Comparison of ENCODE assay signal across 9 mouse cellular contexts in genomic region chr17:31034165-31034564, GRCm38 (mm10). TPM values are rescaled to one million over a fixed set of nuclear protein-coding genes. Genes with fewer than 3 reads are reported as not detected.
DNase-seq lines count a peak whose midpoint lies in the region; ATAC-seq and TF ChIP-seq lines count a peak whose summit lies in the region.
"Had no signal": no experiment of that assay in that cellular context is flagged by ENCODE, and none has a peak within 500 bp of the region (broad histone marks: within the 10 kb centered on the region; RNA-seq: fewer than 3 reads in every experiment).

No protein-coding gene starts in this region.

- intact Hi-C loops in heart, adult 2 months (cut with DNase I): no loop called here

- H3K27me3 ChIP-seq in heart, embryonic 10.5 days (ENCODE audit: insufficient read depth, poor library complexity, severe bottlenecking): peaks cover 3% of the 10 kb centered on the region; the same call in 1 of the 2 replicates
- no peaks in the 10 kb centered on the region for H3K27me3 ChIP-seq in heart, adult 2 months (ENCODE audit: control insufficient read depth, insufficient read depth, low read length)
- H3K27me3 ChIP-seq in hindbrain, embryonic 10.5 days (ENCODE audit: insufficient read depth, poor library complexity, severe bottlenecking): no peaks in the 10 kb centered on the region
- no peaks in the 10 kb centered on the region for H3K27me3 ChIP-seq in midbrain, postnatal 0 days (ENCODE audit: insufficient read depth, low read length)
- H3K27me3 ChIP-seq: CH12.LX had no signal

- no peak for TF ChIP-seq POLR2A in heart, adult 2 months (IDR thresholded peaks at IDR 0.05; ENCODE audit: insufficient read depth, low read depth, low read length)

- TF ChIP-seq EP300 in heart, adult 2 months (IDR thresholded peaks at IDR 0.05; ENCODE audit: insufficient read depth, low read depth, low read length): no peak

- no peak for ATAC-seq in midbrain, postnatal 0 days (ENCODE audit: low FRiP score)

- TF ChIP-seq CTCF in heart, adult 2 months (IDR thresholded peaks at IDR 0.05): no peak
- TF ChIP-seq CTCF in midbrain, postnatal 0 days (IDR thresholded peaks at IDR 0.05): no peak

- DNase-seq in heart, embryonic 10.5 days (ENCODE audit: low spot score): peak; percentile 82
- no peak for DNase-seq in heart, adult 2 months
- DNase-seq in c-Kit-positive CD71-positive TER-119-negative erythroid progenitor cells, embryonic 14.5 days (ENCODE audit: low read depth): peak; percentile 84
- DNase-seq in hindbrain, embryonic 10.5 days (ENCODE audit: low spot score): no peak
- DNase-seq in midbrain, postnatal 0 days (ENCODE audit: low spot score): peak; percentile 68
- no peak for DNase-seq in gastrocnemius, adult 8-10 months (ENCODE audit: low spot score in 2 of 2)
- DNase-seq in layer of hippocampus, adult 9-10 months (ENCODE audit: low spot score): no peak
- DNase-seq in kidney, postnatal 14 days: no peak

- peaks cover 16% of the 10 kb centered on the region for H3K4me1 ChIP-seq in heart, embryonic 10.5 days
- H3K4me1 ChIP-seq in heart, adult 2 months (ENCODE audit: control insufficient read depth, insufficient read depth, low read length): peaks cover 2% of the 10 kb centered on the region; the same call in 1 of the 2 replicates
- peaks cover 31% of the 10 kb centered on the region for H3K4me1 ChIP-seq in hindbrain, embryonic 10.5 days (replicated peaks)
- H3K4me1 ChIP-seq in midbrain, postnatal 0 days (ENCODE audit: insufficient read depth, low read length): no peaks in the 10 kb centered on the region

- no peak overlapping the region for H3K4me3 ChIP-seq in heart, embryonic 10.5 days
- no peak overlapping the region for H3K4me3 ChIP-seq in heart, adult 2 months
- no peak overlapping the region for H3K4me3 ChIP-seq in hindbrain, embryonic 10.5 days
- H3K4me3 ChIP-seq in midbrain, postnatal 0 days (ENCODE audit: low read depth, low read length): no peak overlapping the region

- H3K79me2 ChIP-seq in heart, adult 2 months (replicated peaks; ENCODE audit: control insufficient read depth, insufficient read depth, low read length): no peaks in the 10 kb centered on the region

- H3K9ac ChIP-seq in heart, adult 2 months (ENCODE audit: low read depth, low read length): no peak overlapping the region
- H3K9ac ChIP-seq in midbrain, postnatal 0 days (replicated peaks; ENCODE audit: low read length, poor library complexity, severe bottlenecking): no peak overlapping the region

- WGBS in heart, embryonic 10.5 days: 20% methylated on average over 5 of the region's 5 CpGs
- 26% methylated on average over 5 of the region's 5 CpGs for WGBS in heart, adult 2 months
- 53% methylated on average over 5 of the region's 5 CpGs for WGBS in hindbrain, embryonic 10.5 days
- WGBS in midbrain, postnatal 0 days: 36% methylated on average over 5 of the region's 5 CpGs

- H3K9me3 ChIP-seq in heart, embryonic 10.5 days: no peaks in the 10 kb centered on the region
- H3K9me3 ChIP-seq in hindbrain, embryonic 10.5 days: peaks cover 6% of the 10 kb centered on the region; the same call in 1 of the 2 replicates
- H3K9me3 ChIP-seq in midbrain, postnatal 0 days (ENCODE audit: low read length): no peaks in the 10 kb centered on the region

- no peak overlapping the region for H3K4me2 ChIP-seq in midbrain, postnatal 0 days (ENCODE audit: low read depth, low read length, poor library complexity, severe bottlenecking)

- H3K27ac ChIP-seq in heart, embryonic 10.5 days: peak overlapping the region; percentile 59
- no peak overlapping the region for H3K27ac ChIP-seq in heart, adult 2 months
- peak overlapping the region; percentile 77 for H3K27ac ChIP-seq in hindbrain, embryonic 10.5 days
- no peak overlapping the region for H3K27ac ChIP-seq in midbrain, postnatal 0 days (ENCODE audit: low read depth, low read length)

- no peaks in the 10 kb centered on the region for H3K36me3 ChIP-seq in heart, embryonic 10.5 days
- H3K36me3 ChIP-seq in heart, adult 2 months (ENCODE audit: control insufficient read depth, insufficient read depth, low read length): no peaks in the 10 kb centered on the region
- no peaks in the 10 kb centered on the region for H3K36me3 ChIP-seq in hindbrain, embryonic 10.5 days
- no peaks in the 10 kb centered on the region for H3K36me3 ChIP-seq in midbrain, postnatal 0 days (ENCODE audit: insufficient read depth, low read length)

RNA-seq across cellular contexts. Expression of gene Abcg1, which starts 23.3 kb away (rescaled TPM):
- polyA plus RNA-seq in heart, embryonic 10.5 days (2016; fragmentation: Nextera tagmentation; extraction: Ambion mirVana): 4.9 and 6.0 TPM in 2 replicates
- 1 to 10 TPM; 7.0 to 7.2 TPM for total RNA-seq in heart, adult 2 months (2021)
- polyA plus RNA-seq in heart, adult 2 months (2012; rRNA removed): 2.9 and 3.0 TPM in 2 replicates
- 6.9 and 9.7 TPM in 2 replicates for polyA plus RNA-seq in hindbrain, embryonic 10.5 days (2016; fragmentation: Nextera tagmentation; extraction: Ambion mirVana)
- total RNA-seq in midbrain, postnatal 0 days (2014; rRNA removed): 29.2 and 38.7 TPM in 2 replicates
- 19.6 and 20.7 TPM in 2 replicates for polyA plus RNA-seq in midbrain, postnatal 0 days (2015; fragmentation: Nextera tagmentation; extraction: Ambion mirVana)
- 1 to 10 TPM; 1.2 to 1.8 (median 1.5) TPM for total RNA-seq in gastrocnemius, adult 8-10 months (2022)

Comparison
In these comparisons a context has a peak if more than half of its experiments do, and no peak if none do; other contexts are left out.
1. DNase-seq: peak in heart, embryonic 10.5 days (single experiment), c-Kit-positive CD71-positive TER-119-negative erythroid progenitor cells, embryonic 14.5 days (single experiment) and midbrain, postnatal 0 days (single experiment); none in heart, adult 2 months (0 of 2), hindbrain, embryonic 10.5 days (single experiment), gastrocnemius, adult 8-10 months (0 of 2), layer of hippocampus, adult 9-10 months (single experiment) and kidney, postnatal 14 days (single experiment).
2. H3K27ac ChIP-seq: peak in heart, embryonic 10.5 days (single experiment) and hindbrain, embryonic 10.5 days (single experiment); none in heart, adult 2 months (single experiment) and midbrain, postnatal 0 days (single experiment).